Mouse (Mus musculus) hindbrain, embryonic 13.5 days (tissue): ENCODE data around the gene L1td1. TPM values are rescaled to one million over a fixed set of nuclear protein-coding genes. Genes with fewer than 3 reads are reported as not detected.
A peak's percentile ranks its signal among the peaks of the same experiment; 100 is the strongest.
"Not testable (repeated sequence)": the region's sequence is repeated elsewhere in the genome, so short reads cannot be mapped to it uniquely, and the experiment has no call there.

Source experiments
- ATAC-seq: fragments of 200-750 bp; cut with Nextera tagmentation; 2 replicates; pipeline ENCODE4 v1.8.0; 2017; ENCODE audit warnings: moderate TSS enrichment; ENCODE audit not compliant: low FRiP score
- H3K27ac ChIP-seq: fragments of 300-500 bp; sonication (generic); 2 replicates; pipeline ENCODE4 v1.5.1; 2015; ENCODE audit warnings: inconsistent platforms, mild to moderate bottlenecking, moderate library complexity
- H3K27me3 ChIP-seq: fragments of 300-500 bp; sonication (generic); 2 replicates; pipeline ENCODE4 v1.6.1; 2015; ENCODE audit warnings: mild to moderate bottlenecking, inconsistent platforms
- H3K36me3 ChIP-seq: fragments of 300-500 bp; sonication (generic); 2 replicates; pipeline ENCODE4 v1.6.1; 2015; ENCODE audit warnings: mild to moderate bottlenecking, inconsistent platforms
- H3K4me1 ChIP-seq: fragments of 300-500 bp; sonication (generic); replicated peaks from 2 replicates; pipeline ENCODE4 v1.6.1; 2015; ENCODE audit warnings: inconsistent platforms
- H3K4me2 ChIP-seq: fragments of 300-500 bp; sonication (generic); 2 replicates; pipeline ENCODE4 v1.6.1; 2015; ENCODE audit warnings: inconsistent platforms, mild to moderate bottlenecking, moderate library complexity
- H3K4me3 ChIP-seq: fragments of 300-500 bp; sonication (generic); 2 replicates; pipeline ENCODE4 v1.5.1; 2015; ENCODE audit warnings: mild to moderate bottlenecking, inconsistent platforms
- H3K9ac ChIP-seq: fragments of 300-500 bp; sonication (generic); 2 replicates; pipeline ENCODE4 v1.6.1; 2015; ENCODE audit warnings: mild to moderate bottlenecking, inconsistent platforms
- H3K9me3 ChIP-seq: fragments of 300-500 bp; sonication (generic); 2 replicates; pipeline ENCODE4 v1.6.1; 2016; ENCODE audit warnings: inconsistent platforms
- WGBS: fragments of 180-500 bp; shearing (Covaris S2); methylation state at CpG from one replicate; pipeline ENCODE4 v1.1.7; 2015; 5-methylcytosine and 5-hydroxymethylcytosine counted together
- polyA plus RNA-seq: library from polyadenylated mRNA; unstranded; fragments of >200 nt; fragmentation: Nextera tagmentation; extraction: Ambion mirVana; gene quantifications from 2 replicates; pipeline ENCODE4 v1.2.1, GENCODE M21; 2015

L1td1 gene
- polyA plus RNA-seq, 1 experiment from 2014 or later, result 0.14 TPM

GRCm38 (mm10) chr4:98710891-98711290, 15.6 kb upstream of the L1td1 start:
- Histone ChIP-seq H3K27me3 (no peaks in the 10 kb centered on the region), H3K4me2 (no peak overlapping the region), H3K27ac (no peak overlapping the region), H3K9ac (no peak overlapping the region), H3K9me3 (no peaks in the 10 kb centered on the region), H3K4me3 (no peak overlapping the region), H3K36me3 (no peaks in the 10 kb centered on the region), H3K4me1 (no peaks in the 10 kb centered on the region)
- WGBS, result 95% methylated on average over 8 of the region's 8 CpGs
- no peak for ATAC-seq

GRCm38 (mm10) chr4:98717735-98718546, 8.6 kb upstream of the L1td1 start:
- H3K27me3 ChIP-seq, result no peaks in the 10 kb centered on the region
- no peaks in the 10 kb centered on the region for H3K36me3 ChIP-seq
- 0 out of 2 replicates have a peak, but pooled peaks cover 2% of the 10 kb centered on the region for H3K4me1 ChIP-seq
- 80% methylated on average over 17 of the region's 17 CpGs for WGBS
- peak overlapping the region; percentile 60; the same call in 1 of the 2 replicates for H3K27ac ChIP-seq
- peak; percentile 81 for ATAC-seq
- no peak overlapping the region for H3K4me2 ChIP-seq
- no peaks in the 10 kb centered on the region for H3K9me3 ChIP-seq
- no peak overlapping the region for H3K4me3 ChIP-seq
- H3K9ac ChIP-seq, result no peak overlapping the region

GRCm38 (mm10) chr4:98718547-98718917, 8.0 kb upstream of the L1td1 start:
- Histone ChIP-seq H3K9me3 (no peaks in the 10 kb centered on the region), H3K36me3 (no peaks in the 10 kb centered on the region), H3K9ac (no peak overlapping the region), H3K27ac (no peak overlapping the region), H3K4me3 (no peak overlapping the region), H3K4me1 (0 out of 2 replicates have a peak, but pooled peaks cover 2% of the 10 kb centered on the region), H3K4me2 (no peak overlapping the region), H3K27me3 (no peaks in the 10 kb centered on the region)
- ATAC-seq, result peak; percentile 55; the same call in 1 of the 2 replicates
- WGBS, result 89% methylated on average over 10 of the region's 10 CpGs

- Histone ChIP-seq H3K9me3 (no peaks in the 10 kb centered on the region), H3K27ac (no peak overlapping the region), H3K4me1 (peaks cover 13% of the 10 kb centered on the region), H3K36me3 (no peaks in the 10 kb centered on the region), H3K27me3 (peaks cover 25% of the 10 kb centered on the region), H3K4me3 (no peak overlapping the region), H3K4me2 (no peak overlapping the region), H3K9ac (no peak overlapping the region)
- WGBS, result 14% methylated on average over 8 of the region's 8 CpGs
- ATAC-seq, result no peak; the same call in 1 of the 2 replicates
These were observed 4.1 kb upstream of the L1td1 start for GRCm38 (mm10) chr4:98722454-98722853.

GRCm38 (mm10) chr4:98724682-98725081, 1.9 kb upstream of the L1td1 start:
- ATAC-seq, result not testable (repeated sequence)
- 96% methylated on average over 1 of the region's 1 CpGs for WGBS

GRCm38 (mm10) chr4:98725439-98725838, 1.1 kb upstream of the L1td1 start:
- Histone ChIP-seq H3K4me3 (no peak overlapping the region), H3K9me3 (no peaks in the 10 kb centered on the region), H3K9ac (no peak overlapping the region), H3K36me3 (no peaks in the 10 kb centered on the region), H3K27ac (no peak overlapping the region), H3K4me2 (no peak overlapping the region), H3K27me3 (peaks cover 44% of the 10 kb centered on the region), H3K4me1 (peaks cover 20% of the 10 kb centered on the region)
- 35% methylated on average over 4 of the region's 4 CpGs for WGBS
- no peak for ATAC-seq

More at GRCm38 (mm10) chr4:98724682-98725081, 1.9 kb upstream of the L1td1 start:
- not testable (repeated sequence) for H3K9me3 ChIP-seq, H3K36me3 ChIP-seq, H3K4me2 ChIP-seq, H3K27ac ChIP-seq, H3K4me3 ChIP-seq, H3K9ac ChIP-seq
- peaks cover 44% of the 10 kb centered on the region for H3K27me3 ChIP-seq
- H3K4me1 ChIP-seq, result peaks cover 20% of the 10 kb centered on the region

GRCm38 (mm10) chr4:98727295-98727958, 893 bp downstream of the L1td1 start:
- Histone ChIP-seq H3K9ac (peak overlapping the region; percentile 49; the same call in 1 of the 2 replicates), H3K4me3 (peak overlapping the region; percentile 37), H3K4me2 (peak overlapping the region; percentile 59), H3K9me3 (no peaks in the 10 kb centered on the region), H3K36me3 (no peaks in the 10 kb centered on the region), H3K4me1 (peaks cover 20% of the 10 kb centered on the region), H3K27ac (no peak overlapping the region), H3K27me3 (peaks cover 44% of the 10 kb centered on the region)
- WGBS, result 2% methylated on average over 21 of the region's 21 CpGs
- no peak for ATAC-seq

- no peaks in the 10 kb centered on the region for H3K36me3 ChIP-seq
- peak overlapping the region; percentile 59 for H3K4me2 ChIP-seq
- H3K27ac ChIP-seq, result no peak overlapping the region
- H3K27me3 ChIP-seq, result peaks cover 44% of the 10 kb centered on the region
- 1% methylated on average over 10 of the region's 10 CpGs for WGBS
- H3K9ac ChIP-seq, result no peak overlapping the region
- H3K4me1 ChIP-seq, result peaks cover 20% of the 10 kb centered on the region
- ATAC-seq, result no peak
- H3K4me3 ChIP-seq, result peak overlapping the region; percentile 37; the same call in 1 of the 2 replicates
- H3K9me3 ChIP-seq, result no peaks in the 10 kb centered on the region
These were observed 1.4 kb downstream of the L1td1 start for GRCm38 (mm10) chr4:98727959-98728347.

- ATAC-seq, result no peak
- 56% methylated on average over 7 of the region's 7 CpGs for WGBS
- H3K4me1 ChIP-seq, result peaks cover 20% of the 10 kb centered on the region
These were observed 2.2 kb downstream of the L1td1 start for GRCm38 (mm10) chr4:98728716-98729115.

GRCm38 (mm10) chr4:98733660-98734059, 7.1 kb downstream of the L1td1 start:
- no peaks in the 10 kb centered on the region for H3K9me3 ChIP-seq
- no peak overlapping the region for H3K9ac ChIP-seq
- ATAC-seq, result no peak
- WGBS, result 95% methylated on average over 16 of the region's 16 CpGs
- no peak overlapping the region for H3K4me2 ChIP-seq
- no peak overlapping the region for H3K27ac ChIP-seq
- no peak overlapping the region for H3K4me3 ChIP-seq
- no peaks in the 10 kb centered on the region for H3K4me1 ChIP-seq
- H3K36me3 ChIP-seq, result no peaks in the 10 kb centered on the region
- H3K27me3 ChIP-seq, result peaks cover 6% of the 10 kb centered on the region

More at GRCm38 (mm10) chr4:98728716-98729115, 2.2 kb downstream of the L1td1 start:
- Histone ChIP-seq H3K36me3 (no peaks in the 10 kb centered on the region), H3K27ac (no peak overlapping the region), H3K4me3 (no peak overlapping the region), H3K9ac (no peak overlapping the region), H3K9me3 (no peaks in the 10 kb centered on the region), H3K27me3 (peaks cover 44% of the 10 kb centered on the region), H3K4me2 (no peak overlapping the region)

GRCm38 (mm10) chr4:98739753-98740152, 13.2 kb downstream of the L1td1 start:
- H3K36me3 ChIP-seq, result no peaks in the 10 kb centered on the region
- no peak overlapping the region for H3K4me2 ChIP-seq
- no peak; the same call in 1 of the 2 replicates for ATAC-seq
- no peak overlapping the region for H3K4me3 ChIP-seq
- no peaks in the 10 kb centered on the region for H3K27me3 ChIP-seq
- H3K9ac ChIP-seq, result no peak overlapping the region
- H3K9me3 ChIP-seq, result no peaks in the 10 kb centered on the region
- no peaks in the 10 kb centered on the region for H3K4me1 ChIP-seq
- H3K27ac ChIP-seq, result no peak overlapping the region
- WGBS, result 38% methylated on average over 2 of the region's 2 CpGs

- H3K4me1 ChIP-seq, result no peaks in the 10 kb centered on the region
- no peaks in the 10 kb centered on the region for H3K36me3 ChIP-seq
- no peak for ATAC-seq
- H3K9me3 ChIP-seq, result no peaks in the 10 kb centered on the region
- no peaks in the 10 kb centered on the region for H3K27me3 ChIP-seq
- no peak overlapping the region for H3K4me3 ChIP-seq
- H3K4me2 ChIP-seq, result no peak overlapping the region
- no peak overlapping the region for H3K27ac ChIP-seq
- WGBS, result 70% methylated on average over 3 of the region's 3 CpGs
- no peak overlapping the region for H3K9ac ChIP-seq
These were observed 16.8 kb downstream of the L1td1 start for GRCm38 (mm10) chr4:98743209-98743905.
